16 mouse cellular contexts compared by ENCODE assay signal in the genomic region with DNA sequence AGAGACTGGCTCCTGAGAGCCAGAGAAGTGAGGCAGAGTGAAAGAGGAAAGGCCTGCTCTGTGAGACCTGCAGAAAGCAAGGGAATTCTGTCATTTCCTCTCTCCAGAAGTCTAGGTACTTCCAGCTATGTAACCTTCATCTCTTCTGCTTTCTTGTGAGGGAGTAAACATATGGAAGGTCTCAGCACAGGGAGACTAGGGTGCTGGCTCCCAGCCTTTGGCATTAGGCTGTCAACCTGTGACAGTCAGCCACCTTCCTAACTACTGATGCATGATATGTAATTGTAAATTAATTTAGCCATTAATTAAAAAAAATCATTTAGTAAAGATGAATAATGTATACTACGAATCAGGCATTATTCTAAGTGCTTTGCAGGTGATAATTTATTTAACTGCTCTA.
"Had no signal": no experiment of that assay in that cellular context is flagged by ENCODE, and none has a peak within 500 bp of the region (broad histone marks: within the 10 kb centered on the region; RNA-seq: fewer than 3 reads in every experiment).

No protein-coding gene starts in this region.

- H3K27ac ChIP-seq: left cerebral cortex, adult 2 months; liver, embryonic 13.5 days; neural tube, embryonic 13.5 days; stomach, embryonic 15.5 days had no signal

- H3K27me3 ChIP-seq: liver, embryonic 13.5 days; neural tube, embryonic 13.5 days; stomach, embryonic 15.5 days had no signal

- H3K4me3 ChIP-seq: left cerebral cortex, adult 2 months; liver, embryonic 13.5 days; myocyte; neural tube, embryonic 13.5 days; stomach, embryonic 15.5 days had no signal

- H3K4me1 ChIP-seq: liver, embryonic 13.5 days; neural tube, embryonic 13.5 days; stomach, embryonic 15.5 days had no signal

- DNase-seq: kidney, postnatal 10 days; kidney, postnatal 36 days; layer of hippocampus, postnatal 36 days; liver, embryonic 13.5 days; lung, adult 2 months; lung, postnatal 14 days; lung, postnatal 4 days; retina, postnatal 1 day; right cerebral cortex, postnatal 25 days; spleen, adult 18-20 months; thymus, postnatal 25 days had no signal

- H3K9me3 ChIP-seq: liver, embryonic 13.5 days; neural tube, embryonic 13.5 days; stomach, embryonic 15.5 days had no signal

- H3K4me2 ChIP-seq: liver, embryonic 13.5 days; midbrain, embryonic 11.5 days; neural tube, embryonic 13.5 days; stomach, embryonic 15.5 days had no signal

- H3K9ac ChIP-seq: liver, embryonic 13.5 days; neural tube, embryonic 13.5 days; stomach, embryonic 15.5 days had no signal

- H3K36me3 ChIP-seq: liver, embryonic 13.5 days; neural tube, embryonic 13.5 days; stomach, embryonic 15.5 days had no signal
